Mouse (Mus musculus) gastrocnemius, adult 8-10 months (tissue): ENCODE results near the gene Kcna4. TPM values are rescaled to one million over a fixed set of nuclear protein-coding genes. Genes with fewer than 3 reads are reported as not detected.

Source experiments
- DNase-seq, 2 experiments: peaks; one replicate each; pipeline ENCODE4 v3.0.0; 2022; ENCODE audit warnings: low spot score in 2 of 2
- total RNA-seq, 4 experiments: library from RNA; stranded (reverse); gene quantifications; 2 replicates each; pipeline ENCODE4 v1.2.4; 2022

The Kcna4 gene
- not detected for total RNA-seq

DNA sequence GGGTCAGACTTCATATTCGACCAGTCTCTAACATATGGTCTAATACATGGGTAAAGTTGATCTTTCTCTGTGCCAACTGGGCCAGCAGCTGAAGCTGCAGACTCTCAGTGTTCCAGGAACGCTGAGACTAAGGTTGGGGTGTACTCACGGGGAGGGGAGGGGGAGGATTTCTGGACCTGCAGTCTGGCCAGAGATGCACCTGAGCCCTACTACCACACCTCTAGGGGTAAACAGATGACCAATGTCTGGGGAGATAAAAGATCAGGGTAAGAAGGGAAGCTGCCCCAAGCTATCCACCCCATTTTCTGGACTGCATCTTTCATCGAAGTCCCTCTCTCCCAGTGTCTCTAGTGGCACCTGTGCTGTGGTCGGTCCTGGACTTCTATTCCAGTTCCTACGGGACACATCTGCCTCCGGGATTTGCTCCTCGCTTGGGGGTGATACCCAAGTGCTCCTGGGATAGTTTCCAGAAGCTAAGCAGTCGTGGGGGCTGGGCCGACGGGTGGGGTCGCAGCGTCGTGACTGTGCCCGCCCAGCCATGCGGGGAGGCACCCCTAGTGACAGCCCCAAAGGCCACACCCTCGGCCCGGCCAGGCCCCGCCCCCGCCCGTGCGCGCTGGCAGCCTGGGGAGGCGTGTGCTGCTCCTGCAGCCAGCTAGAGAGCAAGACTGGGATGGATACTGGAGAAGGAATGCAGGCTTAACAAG is at the start of gene Kcna4:
Gene Kcna4, plus strand, starts transcription at position 650 of the 707 bp plus-strand sequence.
- no peak for DNase-seq

DNA sequence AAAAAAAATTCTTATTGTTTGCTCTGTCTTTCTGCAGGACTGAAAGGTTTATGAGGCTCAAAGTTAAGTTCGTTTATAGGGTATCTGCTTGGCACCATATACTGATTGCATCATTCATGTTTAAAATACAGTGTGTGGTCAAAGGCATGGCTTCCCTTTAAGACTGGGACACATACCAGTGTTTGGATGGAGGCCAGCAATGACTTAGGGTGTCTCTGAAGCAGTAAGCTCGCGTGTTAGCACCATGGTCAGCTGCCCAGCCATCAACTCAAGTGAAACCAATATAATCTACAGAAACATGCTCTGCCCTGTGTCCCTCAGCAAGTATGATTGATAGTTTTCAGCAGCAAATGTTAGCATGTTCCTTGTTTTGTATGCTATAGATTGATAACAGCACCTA is 32.3 kb upstream of the Kcna4 start:
- DNase-seq = no peak

DNA sequence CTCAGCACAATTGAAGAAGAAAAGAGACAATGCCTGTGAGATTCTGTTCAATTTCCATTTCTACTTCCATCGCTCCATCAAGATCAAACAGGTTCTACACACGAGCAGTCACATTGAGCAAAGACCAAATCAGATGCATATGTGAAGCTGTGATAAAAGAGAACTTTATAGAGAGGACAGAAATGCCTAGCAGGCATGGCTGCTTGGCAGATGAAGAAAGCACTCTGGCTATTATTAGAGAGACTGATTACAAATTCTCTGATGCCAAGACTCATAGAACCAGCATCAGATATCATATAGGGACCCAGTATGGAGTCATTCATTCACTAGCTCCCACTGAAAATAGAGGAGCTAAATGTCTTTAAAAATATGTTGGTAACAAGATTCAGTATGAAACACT is 24.2 kb upstream of the Kcna4 start:
- no peak for DNase-seq

DNA sequence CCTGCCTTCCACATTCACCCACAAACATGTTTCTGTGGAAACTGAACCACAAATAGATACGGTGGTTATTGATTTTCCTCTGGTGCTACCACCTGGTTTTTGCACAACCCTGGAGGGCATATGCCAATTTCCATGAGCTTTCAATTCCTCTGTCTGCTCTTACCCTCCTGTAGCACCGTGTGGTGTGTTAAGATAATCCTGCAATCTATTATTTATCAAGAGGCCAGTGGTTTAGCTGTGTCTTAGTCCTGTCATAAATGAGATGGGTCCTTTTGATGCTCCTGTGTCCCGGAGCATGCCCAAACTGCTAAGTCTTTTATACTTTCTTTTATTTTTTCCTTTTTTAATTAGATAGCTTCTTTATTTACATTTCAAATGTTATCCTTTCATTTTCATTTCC is 20.4 kb upstream of the Kcna4 start:
- DNase-seq = no peak

DNA sequence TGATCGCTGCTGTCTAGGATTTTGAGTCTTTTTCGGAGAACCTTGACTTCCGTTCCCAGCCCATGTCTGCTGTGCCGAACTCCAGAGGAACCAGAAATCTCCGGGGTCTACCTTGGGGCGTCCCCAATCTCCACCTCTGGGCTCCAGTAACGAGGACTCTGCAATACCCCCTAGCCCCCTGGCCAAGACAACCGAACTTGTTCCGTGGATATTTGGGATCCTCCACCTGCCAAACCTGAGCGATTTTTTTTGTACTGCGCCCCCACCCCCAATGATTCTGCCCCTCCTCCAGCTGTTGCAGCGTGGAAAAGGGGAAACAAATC is 219 bp downstream of the Kcna4 start:
- DNase-seq = no peak

DNA sequence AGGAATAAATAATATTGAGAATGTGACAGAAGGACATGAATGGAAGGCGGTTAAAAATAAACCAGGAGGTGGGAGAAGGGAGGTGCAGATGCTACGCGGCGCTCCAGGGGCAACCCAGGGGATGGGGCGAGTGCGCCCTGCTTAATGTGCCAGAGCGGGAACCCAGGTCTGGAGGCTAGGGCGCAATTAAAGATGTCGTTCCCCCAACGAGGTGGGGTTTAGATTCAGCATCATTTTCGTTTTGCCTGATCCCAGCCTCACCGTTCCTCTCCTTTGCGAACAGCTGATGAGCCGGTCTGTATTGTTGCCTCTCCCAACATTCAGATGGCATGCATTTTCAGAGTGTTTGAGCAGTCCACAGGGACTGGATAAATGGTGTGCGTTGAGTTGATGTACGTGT is 703 bp downstream of the Kcna4 start:
- DNase-seq = no peak

DNA sequence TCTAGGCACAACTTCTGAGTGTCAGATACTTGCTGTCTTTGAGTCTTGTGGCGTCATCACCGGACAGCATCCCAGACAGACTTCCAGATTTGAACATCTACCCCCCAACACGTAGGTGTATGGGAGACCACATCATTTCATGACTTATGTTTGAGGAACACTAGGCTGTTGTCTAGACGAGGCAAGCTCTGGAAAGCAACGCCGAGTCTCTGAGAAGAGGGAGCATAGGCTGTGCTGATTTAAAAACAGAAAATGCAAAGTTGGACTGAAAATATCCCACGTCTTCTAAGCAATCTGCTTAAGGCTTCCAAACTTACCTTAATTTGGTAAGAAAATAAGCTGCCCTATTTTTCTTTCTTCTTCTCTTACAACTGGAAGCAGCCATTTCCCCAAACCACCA is 4.1 kb downstream of the Kcna4 start:
- no peak for DNase-seq

DNA sequence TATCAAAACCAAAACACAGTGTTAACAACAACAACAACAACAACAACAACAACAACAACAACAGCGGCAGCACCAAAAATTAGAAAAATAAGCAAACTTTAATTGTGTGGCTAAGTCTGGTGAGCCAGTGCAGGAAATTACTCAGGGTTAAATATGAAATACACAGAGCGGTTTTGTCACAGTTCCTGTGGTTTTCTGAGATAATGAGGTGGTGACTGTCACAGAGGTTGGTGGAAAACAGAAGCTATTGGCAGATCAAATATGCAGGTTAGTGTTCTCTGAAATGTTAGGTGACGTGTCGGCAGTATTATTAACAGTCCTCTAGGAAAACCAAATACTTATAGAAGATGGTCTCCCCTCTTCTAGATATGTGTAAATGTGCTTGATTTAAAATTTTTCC is 11.4 kb downstream of the Kcna4 start:
- no peak for DNase-seq

DNA sequence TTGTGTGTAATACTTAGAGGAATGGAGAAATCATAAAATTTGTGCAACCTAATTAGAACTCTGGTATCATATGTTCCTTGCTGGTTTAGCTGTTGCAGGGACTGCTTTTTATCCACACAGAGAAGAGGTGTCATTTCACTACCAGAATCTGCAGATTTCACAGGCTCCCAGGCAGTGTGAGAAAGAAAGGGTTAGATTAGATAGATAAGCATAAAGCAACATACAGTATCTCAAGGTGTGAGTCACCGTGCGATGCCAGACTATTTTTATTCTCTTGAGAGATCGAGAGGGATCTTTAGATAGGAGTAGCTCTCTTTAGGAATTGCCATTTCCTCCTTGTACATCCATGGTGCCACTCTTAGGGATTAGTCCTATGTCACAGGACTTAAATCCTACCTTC is 14.3 kb downstream of the Kcna4 start:
- no peak for DNase-seq

DNA sequence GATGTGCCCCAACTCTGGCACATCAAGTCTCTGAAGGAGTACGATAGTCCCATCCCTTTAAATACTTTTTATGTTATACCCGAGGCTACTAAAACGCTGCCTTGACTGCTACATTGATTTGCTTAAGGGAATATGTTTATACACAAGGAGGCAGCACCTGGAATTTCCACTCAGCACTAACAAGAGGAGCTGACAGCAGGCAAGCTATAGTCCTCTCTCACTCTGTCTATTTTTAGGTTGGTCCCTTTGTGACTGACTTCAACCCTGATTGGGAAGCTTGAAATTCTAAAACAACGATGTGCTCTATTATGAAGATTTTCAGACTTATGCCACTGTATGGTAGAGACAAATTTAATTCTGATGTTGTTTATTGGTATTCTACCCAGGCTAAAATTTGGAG is 15.6 kb downstream of the Kcna4 start:
- DNase-seq = no peak

DNA sequence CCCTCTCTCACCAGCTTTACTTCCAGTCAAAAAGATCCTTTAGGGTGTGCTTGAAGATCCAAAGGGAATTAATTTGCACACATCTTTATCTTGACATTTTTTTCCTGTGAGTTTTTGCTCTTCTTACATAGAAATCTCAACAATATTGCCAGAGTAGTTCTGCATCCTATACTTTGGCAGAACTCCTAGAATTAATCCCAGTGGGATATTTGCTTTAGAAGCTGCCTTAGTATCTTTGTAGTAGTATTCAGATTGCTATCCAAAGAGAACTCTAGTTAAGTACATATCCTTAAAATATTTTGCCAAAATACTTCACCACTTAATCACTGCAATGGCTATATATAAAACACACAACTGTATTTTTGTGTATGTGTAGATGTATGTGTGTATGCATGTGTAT is 28.2 kb downstream of the Kcna4 start:
- no peak for DNase-seq

DNA sequence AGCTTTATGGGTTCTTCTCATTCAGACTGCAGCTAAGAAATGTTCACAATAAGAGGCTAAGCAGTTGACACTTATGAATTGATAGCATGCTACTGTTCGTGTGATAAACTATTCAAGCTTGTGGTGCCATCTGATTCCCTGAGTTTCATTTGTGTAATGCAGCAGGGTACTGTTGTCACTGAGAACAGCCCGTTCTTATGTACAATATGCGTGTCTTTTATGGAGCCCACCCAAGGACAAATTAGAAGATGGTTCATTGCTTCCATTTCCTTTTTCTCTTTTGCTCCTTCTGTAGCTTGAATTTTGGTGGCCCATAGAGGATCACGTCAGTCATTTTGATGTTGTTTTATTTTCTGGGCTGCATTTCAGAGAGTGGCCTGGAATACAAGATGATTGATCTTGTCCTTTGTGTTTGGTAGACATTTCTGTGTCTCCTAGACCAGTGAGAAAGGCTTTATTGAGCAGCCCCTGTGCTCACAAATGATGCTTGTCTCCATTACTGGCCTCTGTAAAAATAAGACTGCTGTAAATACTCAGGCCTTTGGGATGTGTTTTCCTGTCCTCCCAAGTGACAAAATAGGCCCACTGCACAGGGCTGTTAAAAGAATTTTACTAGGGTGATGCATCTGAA is 31.3 kb downstream of the Kcna4 start:
- no peak for DNase-seq

DNA sequence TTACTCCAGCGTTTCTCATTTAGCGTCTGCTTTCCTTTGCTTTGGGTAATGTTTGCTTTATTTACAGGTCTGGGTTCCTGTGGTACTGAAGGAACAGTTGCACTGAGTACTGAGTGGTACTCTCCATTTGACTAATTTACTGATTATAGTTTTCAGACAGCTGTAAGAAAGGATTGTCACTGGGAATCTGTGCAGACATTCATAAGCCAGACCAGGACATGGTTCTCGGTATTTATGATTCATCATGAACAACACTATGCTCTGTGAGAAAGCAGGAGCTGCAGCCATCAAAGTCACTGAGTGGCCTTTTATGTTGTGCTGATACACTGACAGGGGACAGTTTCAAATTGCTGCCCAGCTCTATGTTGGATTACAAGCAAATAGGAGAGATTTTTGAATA is 33.7 kb downstream of the Kcna4 start:
- DNase-seq = no peak

DNA sequence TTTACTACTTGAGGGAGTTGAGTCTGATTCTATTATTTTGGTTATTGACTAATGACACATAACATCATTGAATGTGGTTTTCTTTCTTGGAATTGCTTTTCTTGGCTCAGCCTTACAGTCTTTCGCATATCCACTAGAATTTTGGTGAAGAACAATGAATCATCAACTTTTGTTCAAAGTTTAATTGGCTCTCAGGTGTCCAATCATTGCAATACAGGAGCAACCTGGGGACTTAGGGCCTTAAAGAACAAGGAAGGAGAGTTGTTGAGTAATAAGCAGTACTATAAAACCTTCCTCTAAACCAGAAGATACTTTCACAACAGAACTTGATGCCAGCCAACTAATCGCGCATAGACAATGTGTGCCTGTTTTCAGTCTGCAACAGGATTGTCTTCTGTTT is 36.8 kb downstream of the Kcna4 start:
- no peak for DNase-seq

DNA sequence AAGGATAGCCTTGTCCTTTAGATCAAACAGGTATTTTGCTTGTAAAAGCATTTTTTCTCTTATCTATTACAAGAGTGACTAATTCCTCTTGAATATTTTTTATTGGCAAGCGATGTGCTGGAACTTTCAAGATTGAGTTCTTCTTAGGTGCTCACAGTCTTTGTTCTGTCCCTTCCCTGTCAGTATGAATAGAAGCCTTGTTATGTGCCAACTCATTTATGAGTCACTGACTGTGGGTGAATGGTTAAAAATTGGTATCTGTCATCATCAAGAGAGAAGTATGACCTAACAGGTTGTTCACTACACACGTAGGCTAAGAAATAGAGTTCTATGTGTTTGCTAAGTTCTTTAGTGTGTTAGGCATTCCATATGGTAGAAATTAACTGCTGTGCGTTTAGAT is 50.9 kb downstream of the Kcna4 start:
- DNase-seq = no peak

DNA sequence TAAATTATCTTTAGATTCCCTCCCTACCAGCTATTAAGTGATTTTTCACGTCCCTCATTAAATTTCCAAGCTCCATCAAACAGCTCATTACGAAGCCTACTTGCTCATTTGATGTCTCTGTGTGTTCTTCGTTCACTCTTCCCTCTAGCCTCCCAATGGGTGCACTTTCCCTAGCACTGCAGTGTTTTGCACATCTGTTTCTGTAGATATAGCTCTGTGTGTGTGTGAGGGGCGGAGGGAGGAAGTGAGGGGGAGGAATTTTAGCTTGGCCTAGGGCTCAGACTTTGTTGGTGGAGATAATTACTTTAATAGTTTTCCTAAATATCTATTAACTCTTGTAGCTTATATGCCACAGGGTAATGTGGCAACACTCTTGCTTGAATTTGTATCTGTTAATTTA is 54.4 kb downstream of the Kcna4 start:
- no peak for DNase-seq

DNA sequence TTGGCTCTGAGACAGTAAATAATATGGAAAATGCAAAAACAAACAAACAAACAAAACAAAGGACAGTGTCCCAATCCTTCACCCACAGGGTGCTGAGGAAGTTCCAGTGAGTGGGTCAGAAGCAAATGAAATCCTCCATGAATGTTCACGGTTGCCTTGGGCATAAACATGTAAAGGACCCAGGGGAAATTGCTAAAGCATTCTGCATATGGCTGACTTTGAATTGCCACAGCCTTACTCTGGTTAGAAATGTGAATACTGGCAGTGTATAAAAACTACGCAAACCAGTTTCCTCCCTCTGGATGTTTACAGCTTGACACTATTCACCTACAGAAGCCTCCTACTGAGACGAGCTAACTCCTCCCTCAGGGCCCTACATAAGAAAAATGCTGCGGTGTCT is 54.9 kb downstream of the Kcna4 start:
- no peak for DNase-seq

Other genes with a start within 250 kb of the Kcna4 start
- gene Fshb, start 231.0 kb upstream of the Kcna4 start, total RNA-seq = not detected